Mouse (Mus musculus) common myeloid progenitor, adult 5-6 weeks (primary cell): ENCODE results near the gene Srrt. TPM values are rescaled to one million over a fixed set of nuclear protein-coding genes. Genes with fewer than 3 reads are reported as not detected.
A peak's percentile ranks its signal among the peaks of the same experiment; 100 is the strongest.

Experiments
- ATAC-seq: replicated peaks from 2 replicates; pipeline ENCODE4 v1.8.0; 2016; ENCODE audit warnings: low read depth, mild to moderate bottlenecking, moderate TSS enrichment, inconsistent platforms; ENCODE audit not compliant: poor library complexity, severe bottlenecking
- total RNA-seq: library from RNA; stranded (forward); fragments of 200-1000, 187-1606 nt; gene quantifications from 2 replicates; pipeline ENCODE4 v1.2.3, GENCODE M21; 2017

Srrt gene
- total RNA-seq = 296 and 373 TPM in 2 replicates

DNA sequence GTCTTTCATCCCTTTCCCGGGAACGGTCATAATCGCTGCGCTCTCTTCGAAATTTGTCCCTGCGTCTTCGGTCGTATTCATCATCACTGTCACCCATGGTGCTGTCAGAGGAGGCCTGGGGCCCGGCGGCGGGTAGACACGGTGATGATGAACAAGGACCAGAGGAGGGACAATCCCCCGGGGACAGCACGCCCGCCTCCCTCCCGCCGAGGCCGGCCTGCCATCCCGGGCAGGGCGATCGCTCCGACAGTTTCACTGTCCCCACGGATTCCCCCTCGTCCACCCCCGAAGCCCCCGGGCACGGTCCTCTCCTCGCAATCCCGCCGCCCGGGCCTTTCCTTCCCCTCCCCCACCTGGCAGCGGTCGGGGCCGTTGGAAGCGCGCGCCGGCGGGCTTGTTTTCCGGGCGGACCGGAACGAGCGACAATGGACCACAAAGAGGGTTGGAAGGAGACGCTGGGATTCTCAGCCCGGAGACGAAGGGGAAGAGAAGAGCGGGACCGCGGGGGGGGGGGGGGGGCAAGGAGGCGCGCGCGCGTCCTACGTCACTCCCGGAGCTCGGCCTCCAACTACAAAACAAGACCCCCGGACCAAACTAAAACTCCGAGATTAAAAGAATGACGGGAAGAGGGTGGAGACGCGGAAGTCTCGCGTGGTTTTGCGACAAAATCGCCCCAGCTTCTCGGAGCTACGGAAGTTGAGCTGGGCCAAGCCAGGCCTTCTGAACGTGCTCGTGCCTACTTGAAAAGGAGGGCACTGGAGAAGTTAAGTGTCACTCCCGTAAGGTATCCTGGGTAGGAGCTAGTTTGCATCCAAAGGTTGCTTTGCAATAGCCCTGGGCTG lies at the start of gene Srrt:
Srrt (minus strand) TSS at position 604 of the 842 bp plus-strand sequence.
- ATAC-seq = peak; percentile 87

DNA sequence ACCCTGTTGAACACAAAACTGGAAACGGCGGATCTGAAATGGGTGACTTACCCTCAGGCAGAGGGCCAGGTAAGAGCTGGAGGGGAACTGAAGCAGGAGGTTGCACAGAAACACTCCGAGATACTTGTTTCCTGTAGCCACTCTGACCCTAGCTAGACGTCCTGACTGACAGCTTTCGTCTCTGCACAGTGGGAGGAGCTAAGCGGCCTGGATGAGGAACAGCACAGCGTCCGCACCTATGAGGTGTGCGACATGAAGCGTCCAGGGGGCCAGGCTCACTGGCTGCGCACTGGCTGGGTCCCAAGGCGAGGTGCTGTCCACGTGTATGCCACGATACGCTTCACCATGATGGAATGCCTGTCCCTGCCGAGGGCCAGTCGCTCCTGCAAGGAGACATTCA lies 46.6 kb upstream of the Srrt start:
- ATAC-seq = no peak

GRCm38 (mm10) chr5:137352011-137352975 lies 44.8 kb upstream of the Srrt start:
- ATAC-seq = no peak

- no peak for ATAC-seq
These were observed 43.9 kb upstream of the Srrt start for GRCm38 (mm10) chr5:137351394-137351793.

DNA sequence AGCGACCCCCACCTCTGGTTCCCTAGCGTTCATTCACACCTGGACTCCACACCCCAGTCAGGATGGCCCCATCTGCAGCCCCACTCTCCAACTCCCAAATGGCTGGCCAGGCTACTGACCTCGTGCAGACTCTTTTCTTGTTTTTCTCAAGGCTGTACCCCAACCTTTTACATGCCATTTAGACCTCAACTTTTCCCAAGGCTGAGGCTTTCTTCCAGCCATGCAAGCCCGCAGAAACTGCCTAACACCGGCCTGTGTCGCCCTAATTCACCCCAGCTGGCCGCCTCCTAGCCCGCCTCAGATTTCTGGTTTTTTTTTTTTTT lies 43.5 kb upstream of the Srrt start:
- no peak for ATAC-seq

DNA sequence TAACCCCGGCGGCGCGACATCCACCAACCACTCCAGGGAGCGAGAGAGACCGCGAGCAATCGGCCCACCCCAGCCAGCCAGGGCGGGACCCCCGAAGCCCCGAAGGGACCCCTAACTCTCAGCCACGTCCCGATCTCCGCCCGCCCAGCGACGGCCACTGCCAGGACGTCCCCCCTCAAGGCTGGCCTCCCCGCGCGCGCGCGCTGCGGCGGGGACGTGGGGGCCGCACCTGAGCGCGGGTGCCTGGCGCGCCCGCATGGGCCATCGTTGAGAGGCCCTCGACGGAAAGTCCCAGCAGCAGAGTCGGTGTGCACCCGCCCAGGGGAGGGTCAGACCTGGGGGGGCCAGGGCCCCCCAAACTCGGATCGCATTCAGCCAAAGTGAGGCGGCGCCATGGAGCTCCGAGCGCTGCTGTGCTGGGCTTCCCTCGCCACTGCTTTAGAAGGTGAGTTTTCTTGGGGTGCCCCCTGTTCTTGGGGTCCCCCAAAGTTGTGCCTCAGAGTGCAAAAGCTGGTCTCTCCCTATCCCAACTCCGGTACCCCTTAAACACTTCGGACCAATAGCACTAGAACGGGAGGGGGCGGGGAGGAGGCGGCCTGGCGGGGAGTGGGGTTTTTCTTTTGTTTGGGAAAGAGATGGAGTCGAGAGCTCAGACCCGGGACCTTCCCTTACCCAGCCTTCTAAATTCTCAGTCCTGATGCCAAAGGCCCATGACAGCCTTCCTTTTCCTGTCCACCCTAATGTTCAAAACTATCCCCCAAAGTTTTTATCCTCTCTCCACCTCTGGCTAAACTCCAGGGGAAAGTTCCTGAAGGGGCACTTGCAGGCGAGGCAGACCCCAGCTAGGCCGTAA lies 43.0 kb upstream of the Srrt start:
- ATAC-seq = no peak

GRCm38 (mm10) chr5:137349384-137350204 lies 42.1 kb upstream of the Srrt start, which contains the start of gene Ephb4:
TSS of gene Ephb4 (plus strand) at chr5:137350109.
- peak; percentile 50 for ATAC-seq

- ATAC-seq = no peak
These were observed 41.3 kb upstream of the Srrt start for GRCm38 (mm10) chr5:137348482-137349383.

DNA sequence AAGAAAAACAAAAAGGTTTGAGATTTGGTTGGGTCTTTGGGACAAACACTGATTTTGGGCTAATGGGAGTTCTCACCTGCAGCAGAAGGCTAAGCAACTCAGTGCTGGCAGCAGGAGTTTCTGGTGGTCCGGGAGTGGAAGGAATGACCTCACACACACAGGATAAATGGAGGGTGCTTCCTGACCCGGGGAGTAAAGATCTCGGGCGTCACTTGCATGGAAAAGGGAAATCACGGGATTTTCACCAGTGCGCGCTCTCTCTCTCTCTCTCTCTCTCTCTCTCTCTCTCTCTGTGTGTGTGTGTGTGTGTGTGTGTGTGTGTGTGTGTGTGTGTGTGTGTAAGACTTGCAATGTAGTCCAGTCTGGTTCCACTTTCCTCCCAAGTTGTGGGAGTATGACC lies 40.4 kb upstream of the Srrt start:
- no peak for ATAC-seq

GRCm38 (mm10) chr5:137346983-137347382 lies 39.5 kb upstream of the Srrt start:
- no peak for ATAC-seq

DNA sequence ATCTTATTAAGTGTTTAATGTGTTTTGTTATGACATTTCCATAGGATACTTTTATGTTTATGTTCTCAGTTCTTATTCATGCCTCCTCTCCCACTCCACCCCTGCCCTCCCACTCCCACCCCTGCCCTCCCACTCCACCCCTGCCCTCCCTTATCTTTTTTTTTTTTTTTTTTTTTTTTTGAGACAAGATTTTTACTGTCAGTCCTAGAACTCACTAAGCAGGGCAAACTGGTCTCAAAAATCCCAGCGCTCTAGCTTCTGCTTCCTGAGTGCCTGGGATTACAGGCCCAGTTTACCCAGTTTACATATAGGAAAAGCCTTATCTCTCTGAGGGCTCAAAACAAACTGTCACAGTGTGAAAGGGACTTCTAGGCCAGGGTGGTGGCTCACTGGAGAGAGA lies 38.9 kb upstream of the Srrt start:
- ATAC-seq = no peak

- 0 out of 2 replicates have a peak, but pooled peaks have one; percentile 24 for ATAC-seq
These were observed 38.3 kb upstream of the Srrt start for GRCm38 (mm10) chr5:137345821-137346220.

DNA sequence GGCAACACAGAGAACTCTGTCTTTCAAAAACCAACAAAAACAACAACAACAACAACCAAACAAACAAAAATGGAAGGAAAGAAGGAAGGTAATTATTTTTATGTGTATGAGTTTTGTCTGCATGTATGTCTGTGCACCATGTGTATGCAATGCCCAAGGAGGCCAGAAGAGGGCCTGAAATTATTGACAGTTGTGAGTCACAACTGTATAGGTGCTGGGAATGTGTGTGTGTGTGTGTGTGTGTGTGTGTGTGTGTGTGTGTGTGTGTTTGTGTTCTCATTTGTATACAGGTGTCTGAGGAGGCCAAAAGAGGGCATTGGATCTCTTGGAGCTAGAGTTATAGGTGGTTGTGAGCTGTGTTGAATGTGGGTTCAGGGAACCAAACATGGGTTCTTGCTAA lies 36.4 kb upstream of the Srrt start:
- no peak for ATAC-seq

- no peak for ATAC-seq
These were observed 35.9 kb upstream of the Srrt start for GRCm38 (mm10) chr5:137343412-137343811.

DNA sequence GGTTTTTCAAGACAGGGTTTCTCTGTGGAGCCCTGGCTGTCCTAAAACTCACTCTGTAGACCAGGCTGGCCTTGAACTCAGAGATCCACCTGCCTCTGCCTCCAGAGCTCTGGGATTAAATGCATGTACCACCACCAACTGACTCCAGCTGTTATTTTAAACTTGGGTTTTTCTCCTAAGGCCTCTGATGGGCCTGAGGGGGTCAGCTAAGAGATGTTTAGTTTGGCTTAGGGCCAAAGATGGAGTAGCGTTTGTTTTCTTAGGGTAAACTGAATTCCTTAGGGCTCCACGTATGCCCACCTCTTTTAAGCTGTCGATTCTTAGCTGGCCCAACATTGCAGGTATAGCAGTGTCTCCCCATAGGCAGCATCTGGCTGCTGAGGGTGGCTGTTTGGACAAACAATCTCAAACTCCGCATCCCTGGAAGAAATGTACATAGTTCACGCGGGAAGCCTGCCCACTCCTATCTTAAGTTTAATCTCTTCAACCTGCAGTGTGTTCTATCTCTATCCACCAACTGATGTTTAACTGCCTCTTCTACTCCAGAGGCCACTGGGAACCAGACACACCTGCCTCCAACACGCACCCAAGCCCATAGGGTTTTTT lies 35.0 kb upstream of the Srrt start:
- ATAC-seq = no peak

DNA sequence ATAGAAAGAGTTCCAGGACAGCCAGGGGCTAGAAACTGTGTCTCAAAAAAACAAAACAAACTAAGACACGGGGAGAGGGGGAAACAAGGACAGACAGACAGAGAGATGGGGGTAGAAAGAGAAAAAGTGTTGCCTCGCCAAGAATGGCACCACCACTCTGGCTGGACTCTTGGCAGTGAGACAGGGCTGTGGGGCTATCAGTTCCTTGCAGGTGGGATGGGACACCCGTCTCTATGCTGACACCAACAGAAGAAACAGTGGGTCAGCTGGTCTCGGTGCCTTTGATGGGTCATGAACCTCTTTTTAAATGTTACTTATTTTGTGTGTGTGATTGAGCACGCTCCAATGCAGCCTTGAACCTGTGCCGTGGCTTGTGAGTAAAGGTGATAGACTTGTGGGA lies 32.7 kb upstream of the Srrt start:
- ATAC-seq = no peak

DNA sequence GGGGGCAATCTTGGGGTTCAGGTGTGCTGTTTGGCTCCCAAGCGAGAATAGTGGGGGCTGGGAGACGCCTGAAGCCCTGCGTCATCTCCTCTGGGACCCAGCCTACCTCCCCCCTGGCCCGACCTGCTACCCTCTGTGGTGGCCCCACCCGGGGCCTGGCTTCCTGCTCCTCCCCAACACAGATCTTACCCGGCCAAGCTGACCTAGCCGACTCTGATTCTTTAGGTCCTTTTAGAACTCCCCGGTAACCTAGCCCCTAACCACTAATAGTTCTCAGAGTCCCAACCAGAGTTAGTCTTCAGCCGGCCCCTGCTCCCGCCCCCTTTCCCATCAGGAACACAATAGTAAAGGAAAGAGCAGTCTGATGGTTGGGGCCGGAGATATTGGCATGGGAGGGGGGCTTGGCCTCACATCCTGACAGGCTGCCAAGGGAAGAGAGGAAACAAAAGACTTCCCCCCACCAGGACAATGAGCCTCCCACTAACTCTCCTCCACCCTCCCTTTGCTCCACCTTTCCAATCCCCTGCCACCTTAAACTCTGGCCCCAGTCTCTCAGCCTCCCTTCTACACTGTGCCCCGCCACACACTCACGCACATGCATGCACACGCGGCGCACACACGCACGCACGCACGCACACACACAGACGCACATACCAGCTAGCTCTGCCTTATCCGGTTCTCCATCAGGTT lies 32.0 kb upstream of the Srrt start:
- no peak for ATAC-seq
